Mouse (Mus musculus) gastrocnemius, postnatal 25 days (tissue): ENCODE data around the gene 1700001O22Rik. TPM values are rescaled to one million over a fixed set of nuclear protein-coding genes. Genes with fewer than 3 reads are reported as not detected.

Experiments
- DNase-seq: peaks from one replicate; pipeline ENCODE4 v3.0.0; 2022
- total RNA-seq, 2 experiments: library from RNA; stranded (reverse); gene quantifications; 1 replicate in 1 of 2; 2 replicates in 1 of 2; pipeline ENCODE4 v1.2.3; 2021

Gene 1700001O22Rik
- total RNA-seq, 2 experiments from 2014 or later: 0.72 to 1.5 TPM

- peak; percentile 93 for DNase-seq
These were observed 50.2 kb downstream of the 1700001O22Rik start for GRCm38 (mm10) chr2:30753219-30753618.

GRCm38 (mm10) chr2:30752471-30752870 lies 51.0 kb downstream of the 1700001O22Rik start:
- DNase-seq: no peak

- DNase-seq: no peak
These were observed 53.4 kb downstream of the 1700001O22Rik start for GRCm38 (mm10) chr2:30750025-30750424.

GRCm38 (mm10) chr2:30747602-30748162 lies 55.8 kb downstream of the 1700001O22Rik start:
- DNase-seq: no peak

Other genes starting within 250 kb of the 1700001O22Rik start
- gene Cstad, start 208.6 kb downstream of the 1700001O22Rik start, total RNA-seq: 1 to 10 TPM; 2.3 TPM
- 10 to 100 TPM; 15.6 to 16.2 TPM for gene Ntmt1, start 4.2 kb upstream of the 1700001O22Rik start, total RNA-seq
- 1 to 10 TPM; 5.4 to 5.5 TPM for gene Asb6, start 26.7 kb upstream of the 1700001O22Rik start, total RNA-seq
- 1 to 10 TPM; 2.1 to 3.0 TPM for gene Prrx2, start 31.3 kb upstream of the 1700001O22Rik start, total RNA-seq
- gene Ptges, start 126.2 kb upstream of the 1700001O22Rik start, total RNA-seq: 1 to 10 TPM; 4.1 to 6.9 TPM
- gene Tor1b, start 149.3 kb upstream of the 1700001O22Rik start, total RNA-seq: 10 to 100 TPM; 19.0 to 19.3 TPM
- 1 to 10 TPM; 4.3 to 5.9 TPM for gene Tor1a, start 164.3 kb upstream of the 1700001O22Rik start, total RNA-seq
- 10 to 100 TPM; 21.2 to 21.3 TPM for gene BC005624, start 178.5 kb upstream of the 1700001O22Rik start, total RNA-seq
- gene Usp20, start 178.6 kb upstream of the 1700001O22Rik start, total RNA-seq: 10 to 100 TPM in 1 of 2 experiments, 1 to 10 TPM in 1; 8.4 to 14.3 TPM